Mouse (Mus musculus) hindbrain, embryonic 16.5 days (tissue): ENCODE data around the gene Tbc1d1. TPM values are rescaled to one million over a fixed set of nuclear protein-coding genes. Genes with fewer than 3 reads are reported as not detected.

Experiments used
- ATAC-seq: fragments of 200-750 bp; cut with Nextera tagmentation; 2 replicates; pipeline ENCODE4 v1.8.0; 2017; ENCODE audit warnings: moderate TSS enrichment, moderate library complexity
- H3K27ac ChIP-seq: fragments of 300-500 bp; sonication (generic); 2 replicates; pipeline ENCODE4 v1.5.1; 2014; ENCODE audit warnings: low read depth, mild to moderate bottlenecking, control low read depth, low read length, moderate library complexity
- H3K27me3 ChIP-seq: fragments of 300-500 bp; sonication (generic); replicated peaks from 2 replicates; pipeline ENCODE4 v1.6.1; 2014; ENCODE audit warnings: low read length; ENCODE audit not compliant: control insufficient read depth, insufficient read depth
- H3K36me3 ChIP-seq: fragments of 300-500 bp; sonication (generic); 2 replicates; pipeline ENCODE4 v1.6.1; 2014; ENCODE audit warnings: mild to moderate bottlenecking, low read length, moderate library complexity, mixed read lengths; ENCODE audit not compliant: control insufficient read depth, insufficient read depth
- H3K4me1 ChIP-seq: fragments of 300-500 bp; sonication (generic); 2 replicates; pipeline ENCODE4 v1.6.1; 2014; ENCODE audit warnings: low read depth, low read length; ENCODE audit not compliant: control insufficient read depth, insufficient read depth
- H3K4me2 ChIP-seq: fragments of 300-500 bp; sonication (generic); 2 replicates; pipeline ENCODE4 v1.6.1; 2014; ENCODE audit warnings: mild to moderate bottlenecking, low read length, control low read depth, moderate library complexity
- H3K4me3 ChIP-seq: fragments of 300-500 bp; sonication (generic); 2 replicates; pipeline ENCODE4 v1.5.1; 2014; ENCODE audit warnings: mild to moderate bottlenecking, low read length, control low read depth, moderate library complexity
- H3K9ac ChIP-seq: fragments of 300-500 bp; sonication (generic); 2 replicates; pipeline ENCODE4 v1.6.1; 2014; ENCODE audit warnings: low read depth, mild to moderate bottlenecking, control low read depth, low read length, moderate library complexity
- H3K9me3 ChIP-seq: fragments of 300-500 bp; sonication (generic); 2 replicates; pipeline ENCODE4 v1.6.1; 2014; ENCODE audit warnings: mild to moderate bottlenecking, low read length, moderate library complexity; ENCODE audit not compliant: control insufficient read depth
- WGBS: fragments of 180-500 bp; shearing (Covaris S2); extraction: QIAGEN DNeasy Blood & Tissue Kit; methylation state at CpG from one replicate; pipeline ENCODE4 v1.1.7; 2014; 5-methylcytosine and 5-hydroxymethylcytosine counted together
- polyA plus RNA-seq: library from polyadenylated mRNA; unstranded; fragments of >200 nt; fragmentation: Nextera tagmentation; extraction: Ambion mirVana; gene quantifications from 2 replicates; pipeline ENCODE4 v1.2.1, GENCODE M21; 2015

Tbc1d1 gene
- polyA plus RNA-seq, 1 experiment from 2014 or later: 10.9 TPM

GRCm38 (mm10) chr5:64159065-64159780 lies 3.1 kb downstream of the Tbc1d1 start:
- Histone ChIP-seq H3K4me3 (peak overlapping the region; percentile 69), H3K27me3 (peaks cover 11% of the 10 kb centered on the region), H3K36me3 (no peaks in the 10 kb centered on the region), H3K9ac (peak overlapping the region; percentile 75), H3K4me2 (peak overlapping the region; percentile 100), H3K4me1 (peaks cover 14% of the 10 kb centered on the region), H3K9me3 (no peaks in the 10 kb centered on the region), H3K27ac (no peak overlapping the region)
- 1% methylated on average over 30 of the region's 39 CpGs for WGBS
- peak; percentile 64 for ATAC-seq

GRCm38 (mm10) chr5:64159781-64160704 lies 3.9 kb downstream of the Tbc1d1 start:
- no peaks in the 10 kb centered on the region for H3K9me3 ChIP-seq
- H3K4me1 ChIP-seq: peaks cover 14% of the 10 kb centered on the region
- ATAC-seq: peak; percentile 86
- no peak overlapping the region; the same call in 1 of the 2 replicates for H3K27ac ChIP-seq
- WGBS: under 1% methylated on average over 48 of the region's 63 CpGs
- H3K4me3 ChIP-seq: peak overlapping the region; percentile 69
- H3K36me3 ChIP-seq: no peaks in the 10 kb centered on the region
- peaks cover 11% of the 10 kb centered on the region for H3K27me3 ChIP-seq
- peak overlapping the region; percentile 100 for H3K4me2 ChIP-seq
- peak overlapping the region; percentile 75 for H3K9ac ChIP-seq

GRCm38 (mm10) chr5:64160705-64161391 lies 4.7 kb downstream of the Tbc1d1 start:
- Histone ChIP-seq H3K27me3 (peaks cover 11% of the 10 kb centered on the region), H3K27ac (no peak overlapping the region), H3K4me1 (peaks cover 14% of the 10 kb centered on the region), H3K9ac (peak overlapping the region; percentile 75; the same call in 1 of the 2 replicates), H3K9me3 (no peaks in the 10 kb centered on the region), H3K36me3 (no peaks in the 10 kb centered on the region), H3K4me3 (peak overlapping the region; percentile 69), H3K4me2 (peak overlapping the region; percentile 100)
- WGBS: under 1% methylated on average over 22 of the region's 23 CpGs
- ATAC-seq: peak; percentile 3

- no peak overlapping the region for H3K27ac ChIP-seq
- H3K36me3 ChIP-seq: no peaks in the 10 kb centered on the region
- no peak overlapping the region for H3K4me3 ChIP-seq
- peaks cover 14% of the 10 kb centered on the region for H3K4me1 ChIP-seq
- H3K9me3 ChIP-seq: no peaks in the 10 kb centered on the region
- no peak overlapping the region for H3K4me2 ChIP-seq
- no peak for ATAC-seq
- H3K27me3 ChIP-seq: peaks cover 11% of the 10 kb centered on the region
- H3K9ac ChIP-seq: no peak overlapping the region
- 89% methylated on average over 3 of the region's 3 CpGs for WGBS
Measured at GRCm38 (mm10) chr5:64161917-64162316, 5.8 kb downstream of the Tbc1d1 start.

- no peak overlapping the region for H3K27ac ChIP-seq
- H3K27me3 ChIP-seq: peaks cover 10% of the 10 kb centered on the region
- peaks cover 14% of the 10 kb centered on the region for H3K4me1 ChIP-seq
- 88% methylated on average over 5 of the region's 5 CpGs for WGBS
- no peak overlapping the region for H3K4me2 ChIP-seq
- no peak overlapping the region for H3K4me3 ChIP-seq
- no peaks in the 10 kb centered on the region for H3K9me3 ChIP-seq
- H3K9ac ChIP-seq: no peak overlapping the region
- ATAC-seq: no peak
- H3K36me3 ChIP-seq: no peaks in the 10 kb centered on the region
Measured at GRCm38 (mm10) chr5:64162582-64162981, 6.5 kb downstream of the Tbc1d1 start.

GRCm38 (mm10) chr5:64164414-64164813 lies 8.3 kb downstream of the Tbc1d1 start:
- H3K9me3 ChIP-seq: no peaks in the 10 kb centered on the region
- no peak overlapping the region for H3K4me2 ChIP-seq
- H3K9ac ChIP-seq: no peak overlapping the region
- H3K36me3 ChIP-seq: no peaks in the 10 kb centered on the region
- H3K27me3 ChIP-seq: peaks cover 5% of the 10 kb centered on the region
- WGBS: 96% methylated on average over 3 of the region's 3 CpGs
- ATAC-seq: no peak
- no peak overlapping the region for H3K4me3 ChIP-seq
- H3K4me1 ChIP-seq: peaks cover 4% of the 10 kb centered on the region
- H3K27ac ChIP-seq: no peak overlapping the region

GRCm38 (mm10) chr5:64165826-64166225 lies 9.7 kb downstream of the Tbc1d1 start:
- Histone ChIP-seq H3K36me3 (no peaks in the 10 kb centered on the region), H3K4me2 (no peak overlapping the region), H3K4me1 (peaks cover 4% of the 10 kb centered on the region), H3K27me3 (peaks cover 5% of the 10 kb centered on the region), H3K9me3 (no peaks in the 10 kb centered on the region), H3K4me3 (no peak overlapping the region), H3K9ac (no peak overlapping the region), H3K27ac (no peak overlapping the region)
- no peak for ATAC-seq
- 39% methylated on average over 2 of the region's 2 CpGs for WGBS

- Histone ChIP-seq H3K4me3 (no peak overlapping the region), H3K9ac (no peak overlapping the region), H3K27me3 (no peaks in the 10 kb centered on the region), H3K9me3 (no peaks in the 10 kb centered on the region), H3K4me1 (no peaks in the 10 kb centered on the region), H3K27ac (no peak overlapping the region), H3K36me3 (no peaks in the 10 kb centered on the region), H3K4me2 (no peak overlapping the region)
- ATAC-seq: no peak
- WGBS: 94% methylated on average over 10 of the region's 10 CpGs
Measured at GRCm38 (mm10) chr5:64168990-64169540, 13.0 kb downstream of the Tbc1d1 start.
